Mouse (Mus musculus) kidney, postnatal 0 days (tissue): ENCODE data around the gene Tmem39b. TPM values are rescaled to one million over a fixed set of nuclear protein-coding genes. Genes with fewer than 3 reads are reported as not detected.

ENCODE experiments used
- ATAC-seq: fragments of 200-750 bp; cut with Nextera tagmentation; replicated peaks from 2 replicates; pipeline ENCODE4 v1.8.0; 2017; ENCODE audit warnings: low read depth, moderate number of reproducible peaks, moderate TSS enrichment, moderate library complexity; ENCODE audit not compliant: low FRiP score
- DNase-seq: peaks from one replicate; pipeline ENCODE4 v3.0.0-alpha.2; 2016; ENCODE audit warnings: low spot score
- H3K27ac ChIP-seq: fragments of 300-500 bp; sonication (generic); 2 replicates; pipeline ENCODE4 v1.5.1; 2014; ENCODE audit warnings: mild to moderate bottlenecking
- H3K27me3 ChIP-seq: fragments of 300-500 bp; sonication (generic); 2 replicates; pipeline ENCODE4 v1.6.1; 2014; ENCODE audit warnings: low read length, mixed read lengths; ENCODE audit not compliant: insufficient read depth
- H3K36me3 ChIP-seq: fragments of 300-500 bp; sonication (generic); 2 replicates; pipeline ENCODE4 v1.6.1; 2014; ENCODE audit warnings: low read length, mixed read lengths; ENCODE audit not compliant: insufficient read depth
- H3K4me1 ChIP-seq: fragments of 300-500 bp; sonication (generic); replicated peaks from 2 replicates; pipeline ENCODE4 v1.6.1; 2014; ENCODE audit warnings: antibody characterized with exemption, low read length, mixed read lengths; ENCODE audit not compliant: insufficient read depth
- H3K4me2 ChIP-seq: fragments of 300-500 bp; sonication (generic); 2 replicates; pipeline ENCODE4 v1.6.1; 2014; ENCODE audit warnings: mild to moderate bottlenecking, low read length, moderate library complexity, mixed read lengths
- H3K4me3 ChIP-seq: fragments of 300-500 bp; sonication (generic); replicated peaks from 2 replicates; pipeline ENCODE4 v1.5.1; 2014; ENCODE audit warnings: low read depth, low read length
- H3K9ac ChIP-seq: fragments of 300-500 bp; sonication (generic); 2 replicates; pipeline ENCODE4 v1.6.1; 2014; ENCODE audit warnings: low read depth, low read length
- H3K9me3 ChIP-seq: fragments of 300-500 bp; sonication (generic); replicated peaks from 2 replicates; pipeline ENCODE4 v1.6.1; 2016; ENCODE audit warnings: low read length, inconsistent platforms, mixed read lengths
- CTCF ChIP-seq: IDR thresholded peaks from 2 replicates; pipeline ENCODE4 v1.5.1; 2016; ENCODE audit warnings: antibody characterized with exemption, low read depth, mild to moderate bottlenecking, moderate library complexity
- WGBS: fragments of 180-500 bp; shearing (Covaris S2); extraction: QIAGEN DNeasy Blood & Tissue Kit; methylation state at CpG from one replicate; pipeline ENCODE4 v1.1.7; 2014; 5-methylcytosine and 5-hydroxymethylcytosine counted together
- polyA plus RNA-seq: library from polyadenylated mRNA; unstranded; fragments of >200 nt; fragmentation: Nextera tagmentation; extraction: Ambion mirVana; gene quantifications from 2 replicates; pipeline ENCODE4 v1.2.1, GENCODE M21; 2015

Tmem39b gene
- polyA plus RNA-seq, 1 experiment from 2014 or later, result 12.4 TPM

GRCm38 (mm10) chr4:129648656-129649055 is 48.0 kb downstream of the Tmem39b start:
- WGBS, result 57% methylated on average over 1 of the region's 1 CpGs
- TF ChIP-seq CTCF, result no peak
- Histone ChIP-seq H3K4me2 (no peak overlapping the region), H3K4me1 (no peaks in the 10 kb centered on the region), H3K27me3 (no peaks in the 10 kb centered on the region), H3K4me3 (no peak overlapping the region), H3K36me3 (peaks cover 71% of the 10 kb centered on the region), H3K27ac (no peak overlapping the region), H3K9me3 (no peaks in the 10 kb centered on the region), H3K9ac (no peak overlapping the region)
- DNase-seq (no peak), ATAC-seq (no peak)

- TF ChIP-seq CTCF, result no peak
- no peak for ATAC-seq
These were observed 51.4 kb downstream of the Tmem39b start for GRCm38 (mm10) chr4:129645204-129645603.

GRCm38 (mm10) chr4:129641756-129642155 is 54.9 kb downstream of the Tmem39b start:
- ATAC-seq, result no peak
- Histone ChIP-seq H3K4me3 (peak overlapping the region; percentile 55; the same call in 1 of the 2 replicates), H3K9me3 (no peaks in the 10 kb centered on the region), H3K27me3 (no peaks in the 10 kb centered on the region), H3K27ac (0 out of 2 replicates have a peak overlapping the region, but pooled peaks have one; percentile 21), H3K9ac (0 out of 2 replicates have a peak overlapping the region, but pooled peaks have one; percentile 27), H3K36me3 (peaks cover 31% of the 10 kb centered on the region), H3K4me1 (peaks cover 15% of the 10 kb centered on the region; the same call in 1 of the 2 replicates), H3K4me2 (peak overlapping the region; percentile 80; the same call in 1 of the 2 replicates)
- WGBS, result 21% methylated on average over 5 of the region's 5 CpGs
- no peak for DNase-seq
- TF ChIP-seq CTCF, result no peak

More at GRCm38 (mm10) chr4:129645204-129645603, 51.4 kb downstream of the Tmem39b start:
- H3K27me3 ChIP-seq, result no peaks in the 10 kb centered on the region
- H3K4me3 ChIP-seq, result no peak overlapping the region
- 0 out of 2 replicates have a peak, but pooled peaks cover under 1% of the 10 kb centered on the region for H3K4me1 ChIP-seq
- H3K4me2 ChIP-seq, result no peak overlapping the region
- DNase-seq, result no peak
- H3K27ac ChIP-seq, result no peak overlapping the region
- H3K9me3 ChIP-seq, result no peaks in the 10 kb centered on the region
- no peak overlapping the region for H3K9ac ChIP-seq
- H3K36me3 ChIP-seq, result peaks cover 48% of the 10 kb centered on the region
- WGBS, result 93% methylated on average over 6 of the region's 6 CpGs

GRCm38 (mm10) chr4:129640638-129641467 is 55.8 kb downstream of the Tmem39b start, which contains the start of gene Txlna:
TSS of gene Txlna (minus strand) at chr4:129641065.
- Histone ChIP-seq H3K27ac (peak within 1 kb of the TSS; percentile 85), H3K4me2 (peak within 1 kb of the TSS; percentile 80), H3K4me1 (peaks cover 15% of the 10 kb centered on the region; the same call in 1 of the 2 replicates), H3K36me3 (peaks cover 32% of the 10 kb centered on the region), H3K27me3 (no peaks in the 10 kb centered on the region), H3K9ac (peak within 1 kb of the TSS; percentile 72), H3K4me3 (peak within 1 kb of the TSS; percentile 55), H3K9me3 (no peaks in the 10 kb centered on the region)
- TF ChIP-seq CTCF, result no peak; the same call in 1 of the 2 replicates
- WGBS, result under 1% methylated on average over 60 of the region's 60 CpGs
- peak; percentile 94 for ATAC-seq
- DNase-seq, result peak; percentile 99

GRCm38 (mm10) chr4:129640101-129640637 is 56.5 kb downstream of the Tmem39b start:
- H3K4me2 ChIP-seq, result peak overlapping the region; percentile 80
- DNase-seq (peak; percentile 41), ATAC-seq (no peak)
- H3K36me3 ChIP-seq, result peaks cover 30% of the 10 kb centered on the region
- peaks cover 15% of the 10 kb centered on the region; the same call in 1 of the 2 replicates for H3K4me1 ChIP-seq
- peak overlapping the region; percentile 55 for H3K4me3 ChIP-seq
- no peak for TF ChIP-seq CTCF
- peak overlapping the region; percentile 85 for H3K27ac ChIP-seq
- H3K9ac ChIP-seq, result peak overlapping the region; percentile 72
- 0% methylated on average over 17 of the region's 17 CpGs for WGBS
- no peaks in the 10 kb centered on the region for H3K27me3 ChIP-seq
- H3K9me3 ChIP-seq, result no peaks in the 10 kb centered on the region

- no peaks in the 10 kb centered on the region for H3K27me3 ChIP-seq
- no peak for DNase-seq
- ATAC-seq, result no peak
- no peak overlapping the region for H3K9ac ChIP-seq
- H3K4me2 ChIP-seq, result peak overlapping the region; percentile 80
- 81% methylated on average over 15 of the region's 15 CpGs for WGBS
- H3K4me3 ChIP-seq, result no peak overlapping the region
- peaks cover 15% of the 10 kb centered on the region; the same call in 1 of the 2 replicates for H3K4me1 ChIP-seq
- no peaks in the 10 kb centered on the region for H3K9me3 ChIP-seq
- no peak overlapping the region for H3K27ac ChIP-seq
- peaks cover 37% of the 10 kb centered on the region for H3K36me3 ChIP-seq
- TF ChIP-seq CTCF, result no peak
These were observed 57.4 kb downstream of the Tmem39b start for GRCm38 (mm10) chr4:129639221-129639620.
